Mouse (Mus musculus): ENCODE data around the gene Tm4sf5. TPM values are rescaled to one million over a fixed set of nuclear protein-coding genes. Genes with fewer than 3 reads are reported as not detected.

The Tm4sf5 gene
- 3.8 and 4.6 TPM in 2 replicates for total RNA-seq (2012; rRNA removed)

DNA sequence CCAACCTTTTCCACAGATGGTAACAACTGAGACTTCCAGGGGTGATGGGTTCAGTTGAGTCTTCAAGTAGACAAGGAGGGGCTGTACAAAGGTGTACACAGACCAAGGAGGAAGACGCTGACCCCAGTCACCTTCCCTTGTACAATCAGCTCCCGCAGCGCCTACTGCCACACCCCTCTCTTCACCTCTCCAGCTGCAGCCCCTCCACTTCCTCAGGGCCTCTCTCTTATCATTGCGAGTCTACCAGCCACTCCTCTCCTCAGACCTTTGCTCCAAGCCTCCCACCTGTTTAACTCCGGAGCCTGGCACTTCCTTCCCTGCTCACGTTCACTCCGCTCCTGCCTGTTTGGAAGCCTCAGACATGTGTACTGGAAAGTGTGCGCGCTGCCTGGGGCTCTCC lies at the start of gene Tm4sf5:
TSS of gene Tm4sf5 (plus strand) at position 275 of the 400 bp plus-strand sequence.
- TF ChIP-seq CHD2 (IDR thresholded peaks at IDR 0.05; ENCODE audit: low read depth, low read length) = no peak
- TF ChIP-seq ZC3H11A (IDR thresholded peaks at IDR 0.05; ENCODE audit: borderline replicate concordance, low read depth, low read length) = no peak
- no peak for TF ChIP-seq ZNF384 (IDR thresholded peaks at IDR 0.05; ENCODE audit: low read depth, low read length)
- no peak for TF ChIP-seq MAFK (IDR thresholded peaks at IDR 0.05; ENCODE audit: insufficient read depth, low read depth, low read length)
- TF ChIP-seq HCFC1 (IDR thresholded peaks at IDR 0.05; ENCODE audit: borderline replicate concordance, insufficient read depth, low read length) = no peak
- no peak within 1 kb of the TSS; a peak in 1 of 4 replicates for H3K4me3 ChIP-seq (ENCODE audit: insufficient read depth in 1 of 2, low read depth in 1 of 2, low read length in 2 of 2, poor library complexity in 1 of 2, severe bottlenecking in 1 of 2)
- in situ Hi-C loops (cut with MboI; ENCODE audit: low sequenced_read_pairs in 2 of 2, unreplicated experiment in 2 of 2) = loop anchor here in 1 of 2 experiments (5.0 kb wide), 1 partner anchor 88 kb away; no protein-coding TSS in a partner anchor
- no peaks in the 10 kb centered on the region for H3K36me3 ChIP-seq (ENCODE audit: control insufficient read depth, insufficient read depth, low read length, poor library complexity, severe bottlenecking)
- no peak within 1 kb of the TSS for H3K9ac ChIP-seq (ENCODE audit: insufficient read depth, low read depth, low read length, poor library complexity, severe bottlenecking)
- H3K4me1 ChIP-seq (ENCODE audit: control insufficient read depth in 2 of 2, insufficient read depth in 2 of 2, low read length in 2 of 2, poor library complexity in 1 of 2) = peaks cover 0 to 11% of the 10 kb centered on the region in 2 experiments; a peak in 2 of 4 replicates
- no peaks in the 10 kb centered on the region for H3K9me3 ChIP-seq (ENCODE audit: control insufficient read depth, insufficient read depth, low read depth, low read length)
- no peak for DNase-seq (ENCODE audit: low read depth, low spot score)
- H3K27ac ChIP-seq (ENCODE audit: insufficient read depth, low read depth, low read length, poor library complexity, severe bottlenecking) = no peak within 1 kb of the TSS

DNA sequence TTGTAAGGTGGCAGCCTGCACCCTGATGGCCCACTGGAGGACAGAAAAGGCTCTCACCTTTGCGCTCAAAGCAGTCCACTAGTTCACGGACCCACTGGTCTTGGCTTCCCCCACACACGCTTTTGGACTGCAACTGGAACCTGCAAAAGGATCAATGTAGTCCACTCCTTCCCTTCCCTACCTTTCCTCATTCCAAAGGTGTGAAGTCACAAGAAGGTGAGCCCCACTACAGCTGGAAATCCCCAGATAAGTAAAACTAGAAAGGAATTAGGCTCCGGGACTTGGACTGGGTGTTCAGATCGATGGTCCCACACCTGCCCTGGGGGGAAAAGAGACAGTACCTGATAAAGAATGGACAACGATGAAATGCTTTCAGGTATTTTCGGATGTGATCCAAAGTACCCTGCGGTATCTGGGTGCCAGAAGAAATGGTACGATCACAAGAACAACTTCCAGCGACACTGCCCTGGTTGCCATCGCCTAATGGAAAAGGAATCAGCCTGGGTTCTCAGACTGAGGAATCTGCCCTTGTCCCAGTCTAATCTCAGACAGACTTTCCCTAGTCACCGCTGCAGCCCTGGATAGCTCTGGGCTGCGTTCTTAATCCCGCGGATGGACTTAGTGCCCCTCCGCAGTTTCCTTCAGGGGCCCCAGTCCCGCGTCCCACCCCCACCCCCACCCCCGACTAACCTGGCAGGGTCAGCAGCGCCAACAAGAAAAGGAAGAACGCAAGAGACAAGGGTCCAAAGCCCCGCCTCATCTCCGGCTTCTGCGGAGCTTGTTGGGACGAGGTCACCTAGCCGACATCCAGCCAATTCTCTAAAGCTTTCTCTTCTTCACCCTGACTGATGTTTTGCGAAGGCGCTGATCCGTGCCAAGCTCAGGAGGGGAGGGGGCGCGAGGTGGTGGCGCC lies 46.1 kb upstream of the Tm4sf5 start, which contains the start of gene Zmynd15:
TSS of gene Zmynd15 (plus strand) at position 746 of the 913 bp plus-strand sequence.
- in situ Hi-C loops (cut with MboI; ENCODE audit: low sequenced_read_pairs in 2 of 2, unreplicated experiment in 2 of 2) = no loop called here
- no peak for DNase-seq (ENCODE audit: low read depth, low spot score)
- Histone ChIP-seq H3K4me1 (ENCODE audit: control insufficient read depth in 2 of 2, insufficient read depth in 2 of 2, low read length in 2 of 2, poor library complexity in 1 of 2) (0 out of 4 replicates have a peak, but pooled peaks cover 0 to 2% of the 10 kb centered on the region in 2 experiments), H3K27ac (ENCODE audit: insufficient read depth, low read depth, low read length, poor library complexity, severe bottlenecking) (no peak within 1 kb of the TSS), H3K9ac (ENCODE audit: insufficient read depth, low read depth, low read length, poor library complexity, severe bottlenecking) (peak within 1 kb of the TSS; percentile 56), H3K36me3 (ENCODE audit: control insufficient read depth, insufficient read depth, low read length, poor library complexity, severe bottlenecking) (peaks cover 3% of the 10 kb centered on the region; the same call in 1 of the 2 replicates), H3K9me3 (ENCODE audit: control insufficient read depth, insufficient read depth, low read depth, low read length) (no peaks in the 10 kb centered on the region), H3K4me3 (ENCODE audit: insufficient read depth in 1 of 2, low read depth in 1 of 2, low read length in 2 of 2, poor library complexity in 1 of 2, severe bottlenecking in 1 of 2) (peak within 1 kb of the TSS; percentile 60 to 63)
- TF ChIP-seq HCFC1 (IDR thresholded peaks at IDR 0.05; ENCODE audit: borderline replicate concordance, insufficient read depth, low read length) = no peak
- no peak for TF ChIP-seq ZC3H11A (IDR thresholded peaks at IDR 0.05; ENCODE audit: borderline replicate concordance, low read depth, low read length)
- TF ChIP-seq CHD2 (IDR thresholded peaks at IDR 0.05; ENCODE audit: low read depth, low read length) = no peak
- no peak for TF ChIP-seq MAFK (IDR thresholded peaks at IDR 0.05; ENCODE audit: insufficient read depth, low read depth, low read length)
- no peak for TF ChIP-seq ZNF384 (IDR thresholded peaks at IDR 0.05; ENCODE audit: low read depth, low read length)

DNA sequence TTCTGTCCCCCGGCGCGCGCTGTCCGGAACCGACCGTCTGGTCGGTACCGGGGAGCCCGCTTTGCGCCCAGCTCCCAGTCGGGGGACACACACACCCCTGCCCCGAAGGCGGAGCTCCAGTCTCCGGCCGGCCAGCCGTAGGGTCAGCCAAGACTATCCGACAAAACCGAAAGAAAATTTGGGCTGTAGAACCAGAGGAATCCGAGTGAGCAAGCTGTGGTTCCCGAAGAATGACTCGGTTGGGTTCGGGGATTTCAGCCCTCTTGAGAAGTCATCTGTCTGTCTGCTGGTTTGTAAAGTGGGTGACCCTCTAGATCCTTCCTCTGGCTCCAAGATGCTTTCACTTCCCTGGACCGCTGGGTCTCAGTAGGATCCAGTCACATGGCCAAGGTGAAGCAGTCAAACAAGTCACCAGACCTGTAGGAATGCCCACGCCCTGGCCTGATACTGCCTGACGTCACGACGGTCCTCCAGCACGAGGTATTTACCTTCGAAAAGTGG lies 45.4 kb upstream of the Tm4sf5 start, which contains the start of gene Cxcl16:
TSS of gene Cxcl16 (minus strand) at position 384 of the 501 bp plus-strand sequence.
- no peak for DNase-seq (ENCODE audit: low read depth, low spot score)
- Histone ChIP-seq H3K9ac (ENCODE audit: insufficient read depth, low read depth, low read length, poor library complexity, severe bottlenecking) (peak within 1 kb of the TSS; percentile 56), H3K4me1 (ENCODE audit: control insufficient read depth in 2 of 2, insufficient read depth in 2 of 2, low read length in 2 of 2, poor library complexity in 1 of 2) (0 out of 4 replicates have a peak, but pooled peaks cover 0 to 3% of the 10 kb centered on the region in 2 experiments), H3K36me3 (ENCODE audit: control insufficient read depth, insufficient read depth, low read length, poor library complexity, severe bottlenecking) (peaks cover 3% of the 10 kb centered on the region; the same call in 1 of the 2 replicates), H3K27ac (ENCODE audit: insufficient read depth, low read depth, low read length, poor library complexity, severe bottlenecking) (no peak within 1 kb of the TSS), H3K4me3 (ENCODE audit: insufficient read depth in 1 of 2, low read depth in 1 of 2, low read length in 2 of 2, poor library complexity in 1 of 2, severe bottlenecking in 1 of 2) (peak within 1 kb of the TSS; percentile 60 to 63), H3K9me3 (ENCODE audit: control insufficient read depth, insufficient read depth, low read depth, low read length) (no peaks in the 10 kb centered on the region)
- TF ChIP-seq ZNF384 (IDR thresholded peaks at IDR 0.05; ENCODE audit: low read depth, low read length) (no peak), HCFC1 (IDR thresholded peaks at IDR 0.05; ENCODE audit: borderline replicate concordance, insufficient read depth, low read length) (no peak), ZC3H11A (IDR thresholded peaks at IDR 0.05; ENCODE audit: borderline replicate concordance, low read depth, low read length) (no peak), CHD2 (IDR thresholded peaks at IDR 0.05; ENCODE audit: low read depth, low read length) (no peak), MAFK (IDR thresholded peaks at IDR 0.05; ENCODE audit: insufficient read depth, low read depth, low read length) (no peak)
- in situ Hi-C loops (cut with MboI; ENCODE audit: low sequenced_read_pairs in 2 of 2, unreplicated experiment in 2 of 2) = no loop called here

DNA sequence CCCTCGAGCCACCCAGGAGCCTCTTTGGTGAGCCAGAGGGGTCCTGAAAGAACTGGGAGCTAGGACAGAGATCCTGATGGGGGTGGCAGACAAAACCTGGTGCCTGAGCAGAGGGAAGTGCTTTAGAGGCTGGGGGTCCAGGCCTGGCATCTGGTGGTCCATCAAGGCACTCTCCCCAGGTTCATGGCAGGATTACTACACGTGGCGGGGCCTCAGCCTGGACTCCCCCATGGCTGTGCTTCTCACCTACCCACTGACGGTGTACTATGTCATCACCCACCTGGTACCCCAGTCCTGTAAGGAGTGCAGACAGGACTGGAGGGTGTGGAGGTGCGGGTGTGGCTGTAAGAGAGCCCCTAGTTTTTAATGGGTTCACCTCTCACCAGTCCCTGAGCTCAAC lies 41.1 kb upstream of the Tm4sf5 start:
- in situ Hi-C loops (cut with MboI; ENCODE audit: low sequenced_read_pairs in 2 of 2, unreplicated experiment in 2 of 2) = no loop called here
- DNase-seq (ENCODE audit: low read depth, low spot score) = no peak
- Histone ChIP-seq H3K27ac (ENCODE audit: insufficient read depth, low read depth, low read length, poor library complexity, severe bottlenecking) (no peak overlapping the region), H3K9ac (ENCODE audit: insufficient read depth, low read depth, low read length, poor library complexity, severe bottlenecking) (no peak overlapping the region), H3K4me1 (ENCODE audit: control insufficient read depth in 2 of 2, insufficient read depth in 2 of 2, low read length in 2 of 2, poor library complexity in 1 of 2) (0 out of 4 replicates have a peak, but pooled peaks cover 0 to 4% of the 10 kb centered on the region in 2 experiments), H3K4me3 (ENCODE audit: insufficient read depth in 1 of 2, low read depth in 1 of 2, low read length in 2 of 2, poor library complexity in 1 of 2, severe bottlenecking in 1 of 2) (no peak overlapping the region; a peak in 1 of 4 replicates), H3K9me3 (ENCODE audit: control insufficient read depth, insufficient read depth, low read depth, low read length) (no peaks in the 10 kb centered on the region), H3K36me3 (ENCODE audit: control insufficient read depth, insufficient read depth, low read length, poor library complexity, severe bottlenecking) (no peaks in the 10 kb centered on the region)
- TF ChIP-seq ZC3H11A (IDR thresholded peaks at IDR 0.05; ENCODE audit: borderline replicate concordance, low read depth, low read length) (no peak), MAFK (IDR thresholded peaks at IDR 0.05; ENCODE audit: insufficient read depth, low read depth, low read length) (no peak), ZNF384 (IDR thresholded peaks at IDR 0.05; ENCODE audit: low read depth, low read length) (no peak), HCFC1 (IDR thresholded peaks at IDR 0.05; ENCODE audit: borderline replicate concordance, insufficient read depth, low read length) (no peak), CHD2 (IDR thresholded peaks at IDR 0.05; ENCODE audit: low read depth, low read length) (no peak)

Data from ES-E14 (cell line).